Mouse (Mus musculus) adrenal gland, adult (tissue): Measurements from ENCODE around the gene Gapdh.

Experiments
- DNase-seq, 2 experiments: peaks; one replicate each; pipeline ENCODE4 v3.0.0; 2022 to 2023; ENCODE audit warnings: low spot score in 1 of 2; ENCODE audit not compliant: inconsistent age in 2 of 2

The Gapdh gene

GRCm38 (mm10) chr6:125170194-125170593 lies 3.9 kb upstream of the Gapdh start:
- DNase-seq: peak in 1 of 2 experiments; percentile 66

DNA sequence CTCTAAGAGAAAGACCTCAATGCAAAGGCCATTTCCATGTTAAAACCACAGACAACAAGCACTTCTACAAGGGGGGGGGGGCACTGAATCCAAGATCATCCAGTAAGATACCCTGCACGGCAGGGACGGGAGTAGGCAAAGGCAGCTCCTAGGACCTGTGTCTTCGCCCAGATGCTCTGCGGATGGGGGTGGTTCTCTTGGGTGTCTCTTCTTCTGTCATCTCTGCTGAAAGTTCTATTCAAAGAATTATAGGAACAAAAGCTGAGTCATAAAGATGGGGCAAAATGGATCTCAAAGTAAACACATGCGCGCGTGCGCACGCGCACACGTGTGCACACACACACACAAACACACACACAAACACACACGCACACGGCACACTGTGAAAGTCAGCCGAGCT lies 1.8 kb upstream of the Gapdh start:
- DNase-seq: no peak

GRCm38 (mm10) chr6:125166861-125167650 lies 789 bp upstream of the Gapdh start:
- DNase-seq: peak; percentile 69 to 74

DNA sequence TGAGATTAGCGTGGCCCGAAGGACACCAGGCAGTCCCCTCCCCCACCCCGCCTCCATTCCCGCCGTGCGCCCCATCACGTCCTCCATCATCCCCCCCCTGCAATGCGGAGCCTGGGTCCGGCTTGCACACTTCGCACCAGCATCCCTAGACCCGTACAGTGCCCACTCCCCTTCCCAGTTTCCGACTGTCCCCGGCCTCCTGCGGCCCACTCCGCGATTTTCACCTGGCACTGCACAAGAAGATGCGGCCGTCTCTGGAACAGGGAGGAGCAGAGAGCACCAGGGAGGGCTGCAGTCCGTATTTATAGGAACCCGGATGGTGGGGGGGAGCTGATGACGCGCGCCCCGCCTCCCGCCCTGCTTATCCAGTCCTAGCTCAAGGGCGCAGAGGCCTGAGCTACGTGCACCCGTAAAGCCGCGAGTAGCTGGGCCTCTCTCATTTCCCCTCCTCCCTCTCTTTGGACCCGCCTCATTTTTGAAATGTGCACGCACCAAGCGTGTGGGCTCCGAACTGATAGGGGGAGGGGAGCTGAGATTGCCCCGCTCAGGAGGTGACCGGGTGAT lies 857 bp downstream of the Gapdh start:
- DNase-seq: peak; percentile 97 to 99

DNA sequence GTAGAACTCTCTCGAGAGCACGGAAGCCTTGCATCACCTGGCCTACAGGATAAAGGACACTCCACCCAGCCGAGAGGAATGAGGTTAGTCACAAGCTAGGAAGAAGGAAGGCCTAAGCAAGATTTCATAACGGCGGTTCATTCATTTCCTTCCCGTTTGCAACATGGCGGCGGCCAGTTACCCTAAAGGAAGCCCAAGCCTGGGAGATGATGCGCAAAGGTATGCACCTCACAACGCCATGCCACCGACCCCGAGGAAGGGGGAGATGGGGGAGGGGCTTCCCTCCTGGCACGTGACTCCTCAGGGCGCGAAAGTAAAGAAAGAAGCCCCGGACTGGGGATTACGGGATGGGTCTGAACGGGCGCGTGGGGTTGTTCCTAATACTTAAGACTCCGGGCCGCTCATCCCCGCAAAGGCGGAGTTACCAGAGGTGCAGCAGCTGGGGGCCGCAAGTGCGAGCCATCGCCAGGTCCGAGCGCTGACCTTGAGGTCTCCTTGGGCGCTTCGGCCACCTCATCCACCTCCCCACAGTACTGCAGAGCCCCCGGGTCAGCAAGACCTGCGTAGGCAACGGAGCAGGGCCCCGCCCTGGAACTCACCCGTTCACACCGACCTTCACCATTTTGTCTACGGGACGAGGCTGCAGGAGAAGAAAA lies 1.5 kb downstream of the Gapdh start:
- DNase-seq: peak; percentile 77 to 90

DNA sequence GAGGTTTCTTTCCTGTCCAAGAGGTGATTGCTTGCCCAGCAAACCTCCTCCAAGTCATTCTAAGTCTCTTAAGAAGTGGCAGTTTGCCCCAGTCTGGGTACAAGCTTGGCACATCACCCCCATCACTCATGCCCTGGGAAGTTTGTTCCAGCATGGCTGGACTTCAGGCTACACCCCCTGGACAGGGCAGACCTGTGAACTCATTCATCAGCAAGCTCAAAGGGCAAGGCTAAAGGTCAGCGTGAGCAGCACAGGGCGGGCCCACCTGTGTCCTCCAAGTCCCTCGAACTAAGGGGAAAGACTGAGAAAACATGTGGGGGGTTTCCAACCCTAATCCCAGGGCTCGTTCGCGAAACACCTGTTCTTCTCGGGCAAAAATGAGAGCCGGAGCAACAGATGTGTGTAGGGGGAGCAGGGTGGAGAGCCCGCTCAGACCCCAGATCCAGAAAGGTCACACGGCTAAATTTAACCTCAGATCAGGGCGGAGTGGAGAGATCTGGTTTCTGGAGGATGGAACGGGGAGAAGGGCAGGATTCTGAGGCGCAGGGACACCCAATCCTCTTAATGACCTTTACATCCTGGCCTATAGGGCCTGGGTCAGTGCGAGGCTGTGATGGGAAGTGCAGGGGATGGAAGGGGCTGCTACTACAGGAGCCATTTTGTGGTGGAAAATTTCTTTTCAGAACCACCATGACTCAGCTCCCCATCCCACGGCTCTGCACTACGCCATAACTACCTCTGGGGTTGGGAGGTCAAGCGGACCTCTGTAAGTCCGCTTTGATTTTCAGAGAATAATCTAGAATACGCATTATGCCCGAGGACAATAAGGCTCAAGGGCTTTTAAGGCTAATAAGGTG lies 2.2 kb downstream of the Gapdh start:
- peak; percentile 66 to 82 for DNase-seq

DNA sequence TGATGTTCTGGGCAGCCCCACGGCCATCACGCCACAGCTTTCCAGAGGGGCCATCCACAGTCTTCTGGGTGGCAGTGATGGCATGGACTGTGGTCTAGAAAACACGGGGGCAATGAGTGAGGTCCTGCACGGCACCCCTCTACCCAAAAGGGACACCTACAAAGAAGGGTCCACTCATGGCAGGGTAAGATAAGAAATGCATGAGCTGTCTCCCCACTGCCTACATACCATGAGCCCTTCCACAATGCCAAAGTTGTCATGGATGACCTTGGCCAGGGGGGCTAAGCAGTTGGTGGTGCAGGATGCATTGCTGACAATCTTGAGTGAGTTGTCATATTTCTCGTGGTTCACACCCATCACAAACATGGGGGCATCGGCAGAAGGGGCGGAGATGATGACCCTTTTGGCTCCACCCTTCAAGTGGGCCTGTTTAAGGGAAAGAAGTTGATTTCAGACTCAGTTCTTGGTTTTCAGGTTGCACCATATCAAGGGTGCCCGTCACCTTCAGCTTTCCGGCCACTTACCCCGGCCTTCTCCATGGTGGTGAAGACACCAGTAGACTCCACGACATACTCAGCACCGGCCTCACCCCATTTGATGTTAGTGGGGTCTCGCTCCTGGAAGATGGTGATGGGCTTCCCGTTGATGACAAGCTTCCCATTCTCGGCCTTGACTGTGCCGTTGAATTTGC lies 3.5 kb downstream of the Gapdh start:
- peak in 1 of 2 experiments; percentile 68 for DNase-seq

DNA sequence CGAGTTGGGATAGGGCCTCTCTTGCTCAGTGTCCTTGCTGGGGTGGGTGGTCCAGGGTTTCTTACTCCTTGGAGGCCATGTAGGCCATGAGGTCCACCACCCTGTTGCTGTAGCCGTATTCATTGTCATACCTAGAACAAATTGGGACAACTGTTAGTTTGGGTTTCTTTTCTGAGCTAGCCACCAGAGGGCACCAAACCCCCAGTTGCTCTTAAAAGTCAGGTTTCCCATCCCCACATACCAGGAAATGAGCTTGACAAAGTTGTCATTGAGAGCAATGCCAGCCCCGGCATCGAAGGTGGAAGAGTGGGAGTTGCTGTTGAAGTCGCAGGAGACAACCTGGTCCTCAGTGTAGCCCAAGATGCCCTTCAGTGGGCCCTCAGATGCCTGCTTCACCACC lies 4.3 kb downstream of the Gapdh start:
- DNase-seq: peak; percentile 78 to 91

DNA sequence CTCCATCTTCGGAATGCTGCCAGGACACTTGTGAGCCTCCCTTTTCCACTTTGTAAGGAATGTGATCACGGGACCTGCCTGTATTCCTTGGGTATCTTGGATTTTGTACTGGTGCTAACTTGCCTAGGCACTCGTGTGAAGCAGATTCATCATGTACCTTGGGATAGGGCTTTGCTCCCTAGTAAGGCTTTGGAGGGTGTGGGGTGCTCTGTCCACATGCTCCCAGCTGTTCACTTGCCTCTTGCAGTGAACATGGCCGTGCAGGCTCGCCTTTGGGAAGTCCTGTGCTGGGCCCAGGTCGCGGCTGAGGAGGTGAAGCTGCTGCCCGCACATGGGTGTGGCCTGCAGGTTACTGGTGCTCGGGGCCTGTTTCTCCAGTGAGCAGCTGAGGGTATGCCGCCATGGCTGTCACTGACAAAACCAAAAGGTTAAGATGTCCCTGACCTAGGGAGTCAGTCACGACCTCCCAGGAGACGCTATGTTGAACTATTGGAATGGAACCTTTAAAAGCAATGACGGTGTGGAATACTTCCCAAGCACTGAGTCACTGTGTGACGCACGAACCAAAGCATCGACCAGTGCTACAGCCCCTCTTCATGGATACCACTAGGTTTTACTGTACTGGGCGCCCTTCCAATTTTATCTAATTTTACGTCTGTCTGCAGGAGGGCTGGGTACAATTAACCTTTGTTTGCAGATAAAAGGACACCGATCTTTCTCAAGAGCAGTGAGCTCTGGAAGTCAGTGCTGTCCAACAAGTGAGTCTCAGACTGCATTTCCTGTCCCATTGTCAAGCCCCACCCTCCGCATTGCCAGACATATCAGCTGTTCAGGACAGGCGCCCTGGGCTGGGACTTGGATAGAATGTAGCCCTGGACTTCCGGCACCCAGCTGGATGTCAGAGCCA lies 5.2 kb downstream of the Gapdh start:
- peak; percentile 87 to 94 for DNase-seq

DNA sequence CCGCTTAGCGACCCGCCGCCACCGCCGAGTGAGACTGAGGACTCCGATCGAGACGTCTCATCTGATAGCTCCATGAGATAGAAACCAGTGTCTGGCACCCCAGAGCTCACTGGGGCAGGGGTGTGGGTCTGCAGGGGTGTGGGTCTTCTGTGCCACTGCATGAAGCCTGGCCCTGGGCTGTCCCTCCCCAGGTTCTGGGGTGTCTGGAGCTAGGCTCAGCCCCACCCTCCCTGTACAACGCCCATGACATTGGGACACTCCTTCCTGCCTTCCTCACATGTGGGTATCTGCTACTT lies 5.8 kb downstream of the Gapdh start:
- DNase-seq: no peak

GRCm38 (mm10) chr6:125159773-125160557 lies 6.3 kb downstream of the Gapdh start:
- no peak for DNase-seq

GRCm38 (mm10) chr6:125158944-125159492 lies 7.2 kb downstream of the Gapdh start:
- no peak for DNase-seq

GRCm38 (mm10) chr6:125156903-125157614 lies 9.2 kb downstream of the Gapdh start:
- no peak for DNase-seq

- DNase-seq: no peak
Observed at GRCm38 (mm10) chr6:125156491-125156890, 9.8 kb downstream of the Gapdh start.

GRCm38 (mm10) chr6:125155262-125155661 lies 11.0 kb downstream of the Gapdh start:
- DNase-seq: no peak

DNA sequence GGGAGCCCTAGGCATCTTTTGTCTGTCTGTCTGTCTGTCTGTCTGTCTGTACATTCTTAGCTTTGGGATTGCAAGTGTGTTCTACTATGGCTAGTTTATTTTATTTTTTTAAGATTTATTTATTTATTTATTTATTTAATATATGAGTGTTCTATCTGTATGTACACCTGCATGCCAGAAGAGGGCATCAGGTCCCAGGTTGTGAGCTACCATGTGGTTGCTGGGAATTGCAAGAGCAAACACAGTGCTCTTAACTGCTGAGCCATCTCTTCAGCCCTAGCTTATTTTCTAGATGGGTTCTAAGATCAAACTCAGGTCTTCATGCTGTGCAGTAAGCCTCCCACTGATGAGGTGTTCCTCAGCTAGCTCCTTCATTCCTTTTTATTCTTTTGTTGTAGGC lies 11.7 kb downstream of the Gapdh start:
- peak in 1 of 2 experiments; percentile 42 for DNase-seq

GRCm38 (mm10) chr6:125153682-125154081 lies 12.6 kb downstream of the Gapdh start:
- no peak for DNase-seq

DNA sequence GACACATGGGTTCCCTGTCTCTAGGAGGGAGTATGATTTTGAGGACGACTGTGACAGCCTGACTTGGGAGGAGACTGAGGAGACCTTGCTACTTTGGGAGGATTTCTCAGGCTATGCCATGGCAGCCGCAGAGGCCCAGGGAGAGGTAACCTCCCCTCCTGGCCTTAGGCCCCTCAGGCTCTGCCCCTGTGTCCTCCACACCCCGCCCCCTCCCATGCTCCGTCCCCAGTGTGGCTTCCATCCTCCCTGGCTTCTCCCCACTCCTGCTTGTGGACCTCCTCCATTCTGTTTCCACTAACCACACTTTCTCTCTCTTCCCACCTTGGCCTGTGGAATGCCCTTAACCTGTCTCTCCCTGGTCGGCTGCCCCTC lies 13.3 kb downstream of the Gapdh start:
- DNase-seq: no peak
